Mouse (Mus musculus) right cerebral cortex, postnatal 10 days (tissue): Measurements from ENCODE around the gene Otof.

Experiments
- DNase-seq, 2 experiments: peaks; one replicate each; pipeline ENCODE4 v3.0.0; 2021; ENCODE audit warnings: low spot score in 2 of 2

Gene Otof

GRCm38 (mm10) chr5:30423572-30424244, 38.0 kb downstream of the Otof start:
- peak in 1 of 2 experiments; percentile 81 for DNase-seq

GRCm38 (mm10) chr5:30423121-30423520, 38.6 kb downstream of the Otof start:
- DNase-seq = no peak

- no peak for DNase-seq
These were observed 45.1 kb downstream of the Otof start for GRCm38 (mm10) chr5:30416665-30417064.

- no peak for DNase-seq
These were observed 45.9 kb downstream of the Otof start for GRCm38 (mm10) chr5:30415876-30416275.

- no peak for DNase-seq
These were observed 46.4 kb downstream of the Otof start for GRCm38 (mm10) chr5:30415381-30415780.

GRCm38 (mm10) chr5:30411524-30411923, 50.2 kb downstream of the Otof start:
- DNase-seq = no peak

GRCm38 (mm10) chr5:30406876-30407275, 54.9 kb downstream of the Otof start:
- DNase-seq = peak; percentile 56 to 58

GRCm38 (mm10) chr5:30401165-30401564, 60.6 kb downstream of the Otof start:
- peak; percentile 45 to 58 for DNase-seq

GRCm38 (mm10) chr5:30400521-30400920, 61.2 kb downstream of the Otof start:
- DNase-seq = no peak

- DNase-seq = peak; percentile 58 to 78
These were observed 70.3 kb downstream of the Otof start for GRCm38 (mm10) chr5:30391473-30391872.

- DNase-seq = no peak
These were observed 71.9 kb downstream of the Otof start for GRCm38 (mm10) chr5:30389836-30390235.

- no peak for DNase-seq
These were observed 74.0 kb downstream of the Otof start for GRCm38 (mm10) chr5:30387726-30388125.

GRCm38 (mm10) chr5:30382876-30383275, 78.9 kb downstream of the Otof start:
- DNase-seq = no peak

GRCm38 (mm10) chr5:30369426-30369825, 92.3 kb downstream of the Otof start:
- peak; percentile 58 to 64 for DNase-seq

- no peak for DNase-seq
These were observed 94.3 kb downstream of the Otof start for GRCm38 (mm10) chr5:30367405-30367804.

- DNase-seq = no peak
These were observed 103.2 kb downstream of the Otof start for GRCm38 (mm10) chr5:30358436-30359099.

GRCm38 (mm10) chr5:30356647-30357046, 105.1 kb downstream of the Otof start:
- DNase-seq = no peak

- DNase-seq = no peak
These were observed 106.1 kb downstream of the Otof start for GRCm38 (mm10) chr5:30355559-30356159.

GRCm38 (mm10) chr5:30355114-30355513, 106.6 kb downstream of the Otof start:
- DNase-seq = no peak

- DNase-seq = no peak
These were observed 108.1 kb downstream of the Otof start for GRCm38 (mm10) chr5:30353605-30354004.

GRCm38 (mm10) chr5:30343886-30344285, 117.8 kb downstream of the Otof start:
- DNase-seq = no peak

- peak; percentile 65 to 77 for DNase-seq
These were observed 118.6 kb downstream of the Otof start for GRCm38 (mm10) chr5:30343107-30343506.

- DNase-seq = no peak
These were observed 119.1 kb downstream of the Otof start for GRCm38 (mm10) chr5:30342601-30343015.
